Mouse (Mus musculus): ENCODE measurements around the gene Steap3. TPM values are rescaled to one million over a fixed set of nuclear protein-coding genes. Genes with fewer than 3 reads are reported as not detected.

Gene Steap3
- polyA plus RNA-seq, 1 experiment from 2014 or later: 15.9 TPM

GRCm38 (mm10) chr1:120174991-120175390 is 97.5 kb downstream of the Steap3 start:
- Histone ChIP-seq H3K27ac (no peak overlapping the region), H3K4me3 (no peak overlapping the region), H3K36me3 (no peaks in the 10 kb centered on the region), H3K9ac (no peak overlapping the region), H3K4me1 (replicated peaks) (peaks cover 10% of the 10 kb centered on the region), H3K9me3 (replicated peaks) (no peaks in the 10 kb centered on the region), H3K4me2 (no peak overlapping the region), H3K27me3 (no peaks in the 10 kb centered on the region)
- WGBS: 73% methylated on average over 4 of the region's 4 CpGs
- no peak for ATAC-seq (replicated peaks; ENCODE audit: insufficient number of reproducible peaks, insufficient read depth, low FRiP score, low read depth)

GRCm38 (mm10) chr1:120171819-120172521 is 100.5 kb downstream of the Steap3 start:
- ATAC-seq (replicated peaks; ENCODE audit: insufficient number of reproducible peaks, insufficient read depth, low FRiP score, low read depth): no peak
- Histone ChIP-seq H3K27ac (no peak overlapping the region), H3K36me3 (no peaks in the 10 kb centered on the region), H3K9ac (no peak overlapping the region), H3K4me1 (replicated peaks) (peaks cover 10% of the 10 kb centered on the region), H3K9me3 (replicated peaks) (no peaks in the 10 kb centered on the region), H3K27me3 (no peaks in the 10 kb centered on the region), H3K4me3 (no peak overlapping the region), H3K4me2 (no peak overlapping the region)
- 55% methylated on average over 5 of the region's 5 CpGs for whole genome bisulfite sequencing

GRCm38 (mm10) chr1:120170307-120170706 is 102.2 kb downstream of the Steap3 start:
- no peak overlapping the region for H3K9ac ChIP-seq
- no peak for ATAC-seq (replicated peaks; ENCODE audit: insufficient number of reproducible peaks, insufficient read depth, low FRiP score, low read depth)
- no peaks in the 10 kb centered on the region for H3K36me3 ChIP-seq
- WGBS: 77% methylated on average over 7 of the region's 7 CpGs
- H3K4me3 ChIP-seq: no peak overlapping the region
- no peaks in the 10 kb centered on the region for H3K9me3 ChIP-seq (replicated peaks)
- H3K27me3 ChIP-seq: no peaks in the 10 kb centered on the region
- no peaks in the 10 kb centered on the region for H3K4me1 ChIP-seq (replicated peaks)
- H3K27ac ChIP-seq: no peak overlapping the region
- H3K4me2 ChIP-seq: no peak overlapping the region

GRCm38 (mm10) chr1:120168674-120169073 is 103.8 kb downstream of the Steap3 start:
- H3K9ac ChIP-seq: no peak overlapping the region
- no peak for ATAC-seq (replicated peaks; ENCODE audit: insufficient number of reproducible peaks, insufficient read depth, low FRiP score, low read depth)
- WGBS: 83% methylated on average over 7 of the region's 7 CpGs
- H3K4me3 ChIP-seq: no peak overlapping the region
- no peak overlapping the region for H3K4me2 ChIP-seq
- no peaks in the 10 kb centered on the region for H3K4me1 ChIP-seq (replicated peaks)
- H3K9me3 ChIP-seq (replicated peaks): no peaks in the 10 kb centered on the region
- H3K36me3 ChIP-seq: no peaks in the 10 kb centered on the region
- no peaks in the 10 kb centered on the region for H3K27me3 ChIP-seq
- H3K27ac ChIP-seq: no peak overlapping the region

GRCm38 (mm10) chr1:120168016-120168415 is 104.5 kb downstream of the Steap3 start:
- no peaks in the 10 kb centered on the region for H3K9me3 ChIP-seq (replicated peaks)
- no peak for ATAC-seq (replicated peaks; ENCODE audit: insufficient number of reproducible peaks, insufficient read depth, low FRiP score, low read depth)

GRCm38 (mm10) chr1:120162616-120163015 is 109.9 kb downstream of the Steap3 start:
- Histone ChIP-seq H3K4me3 (no peak overlapping the region), H3K4me2 (no peak overlapping the region), H3K9ac (no peak overlapping the region), H3K27me3 (no peaks in the 10 kb centered on the region), H3K36me3 (no peaks in the 10 kb centered on the region), H3K4me1 (replicated peaks) (no peaks in the 10 kb centered on the region), H3K9me3 (replicated peaks) (no peaks in the 10 kb centered on the region), H3K27ac (no peak overlapping the region)
- WGBS: 52% methylated on average over 1 of the region's 1 CpGs
- ATAC-seq (replicated peaks; ENCODE audit: insufficient number of reproducible peaks, insufficient read depth, low FRiP score, low read depth): no peak

More at GRCm38 (mm10) chr1:120168016-120168415, 104.5 kb downstream of the Steap3 start:
- Histone ChIP-seq H3K4me1 (replicated peaks) (no peaks in the 10 kb centered on the region), H3K27ac (no peak overlapping the region), H3K4me2 (no peak overlapping the region), H3K9ac (no peak overlapping the region), H3K4me3 (no peak overlapping the region), H3K36me3 (no peaks in the 10 kb centered on the region), H3K27me3 (no peaks in the 10 kb centered on the region)
- WGBS: 54% methylated on average over 4 of the region's 4 CpGs

GRCm38 (mm10) chr1:120161502-120161901 is 111.0 kb downstream of the Steap3 start:
- no peak overlapping the region for H3K27ac ChIP-seq
- no peaks in the 10 kb centered on the region for H3K27me3 ChIP-seq
- no peak for ATAC-seq (replicated peaks; ENCODE audit: insufficient number of reproducible peaks, insufficient read depth, low FRiP score, low read depth)
- 87% methylated on average over 5 of the region's 5 CpGs for WGBS
- H3K4me2 ChIP-seq: no peak overlapping the region
- H3K4me3 ChIP-seq: no peak overlapping the region
- H3K4me1 ChIP-seq (replicated peaks): no peaks in the 10 kb centered on the region
- no peak overlapping the region for H3K9ac ChIP-seq
- no peaks in the 10 kb centered on the region for H3K9me3 ChIP-seq (replicated peaks)
- no peaks in the 10 kb centered on the region for H3K36me3 ChIP-seq

GRCm38 (mm10) chr1:120158474-120159127 is 113.9 kb downstream of the Steap3 start:
- no peak overlapping the region for H3K4me3 ChIP-seq
- ATAC-seq (replicated peaks; ENCODE audit: insufficient number of reproducible peaks, insufficient read depth, low FRiP score, low read depth): no peak
- H3K9me3 ChIP-seq (replicated peaks): no peaks in the 10 kb centered on the region
- H3K9ac ChIP-seq: no peak overlapping the region
- no peaks in the 10 kb centered on the region for H3K36me3 ChIP-seq
- H3K4me2 ChIP-seq: no peak overlapping the region
- no peak overlapping the region for H3K27ac ChIP-seq
- H3K4me1 ChIP-seq (replicated peaks): no peaks in the 10 kb centered on the region
- H3K27me3 ChIP-seq: no peaks in the 10 kb centered on the region
- WGBS: 82% methylated on average over 9 of the region's 9 CpGs

- WGBS: 17% methylated on average over 1 of the region's 1 CpGs
- H3K27me3 ChIP-seq: no peaks in the 10 kb centered on the region
- no peaks in the 10 kb centered on the region for H3K9me3 ChIP-seq (replicated peaks)
- H3K4me3 ChIP-seq: no peak overlapping the region
- no peaks in the 10 kb centered on the region for H3K36me3 ChIP-seq
- H3K9ac ChIP-seq: no peak overlapping the region
- ATAC-seq (replicated peaks; ENCODE audit: insufficient number of reproducible peaks, insufficient read depth, low FRiP score, low read depth): no peak
- H3K4me1 ChIP-seq (replicated peaks): no peaks in the 10 kb centered on the region
- H3K4me2 ChIP-seq: no peak overlapping the region
- H3K27ac ChIP-seq: no peak overlapping the region
Measured at GRCm38 (mm10) chr1:120155325-120155724, 117.2 kb downstream of the Steap3 start.

GRCm38 (mm10) chr1:120154232-120154631 is 118.3 kb downstream of the Steap3 start:
- H3K4me3 ChIP-seq: no peak overlapping the region
- H3K4me1 ChIP-seq (replicated peaks): no peaks in the 10 kb centered on the region
- no peak overlapping the region for H3K4me2 ChIP-seq
- no peak overlapping the region for H3K9ac ChIP-seq
- H3K27me3 ChIP-seq: no peaks in the 10 kb centered on the region
- H3K9me3 ChIP-seq (replicated peaks): no peaks in the 10 kb centered on the region
- H3K27ac ChIP-seq: no peak overlapping the region
- ATAC-seq (replicated peaks; ENCODE audit: insufficient number of reproducible peaks, insufficient read depth, low FRiP score, low read depth): no peak
- H3K36me3 ChIP-seq: no peaks in the 10 kb centered on the region

- no peak for ATAC-seq (replicated peaks; ENCODE audit: insufficient number of reproducible peaks, insufficient read depth, low FRiP score, low read depth)
- Histone ChIP-seq H3K4me2 (no peak overlapping the region), H3K4me1 (replicated peaks) (peaks cover 5% of the 10 kb centered on the region; the same call in 1 of the 2 replicates), H3K9me3 (replicated peaks) (no peaks in the 10 kb centered on the region), H3K4me3 (no peak overlapping the region), H3K27me3 (no peaks in the 10 kb centered on the region), H3K27ac (no peak overlapping the region), H3K9ac (no peak overlapping the region), H3K36me3 (no peaks in the 10 kb centered on the region)
Measured at GRCm38 (mm10) chr1:120146994-120147393, 125.5 kb downstream of the Steap3 start.
